Mouse (Mus musculus): ENCODE results near the gene Krt87.
A peak's percentile ranks its signal among the peaks of the same experiment; 100 is the strongest.

DNA sequence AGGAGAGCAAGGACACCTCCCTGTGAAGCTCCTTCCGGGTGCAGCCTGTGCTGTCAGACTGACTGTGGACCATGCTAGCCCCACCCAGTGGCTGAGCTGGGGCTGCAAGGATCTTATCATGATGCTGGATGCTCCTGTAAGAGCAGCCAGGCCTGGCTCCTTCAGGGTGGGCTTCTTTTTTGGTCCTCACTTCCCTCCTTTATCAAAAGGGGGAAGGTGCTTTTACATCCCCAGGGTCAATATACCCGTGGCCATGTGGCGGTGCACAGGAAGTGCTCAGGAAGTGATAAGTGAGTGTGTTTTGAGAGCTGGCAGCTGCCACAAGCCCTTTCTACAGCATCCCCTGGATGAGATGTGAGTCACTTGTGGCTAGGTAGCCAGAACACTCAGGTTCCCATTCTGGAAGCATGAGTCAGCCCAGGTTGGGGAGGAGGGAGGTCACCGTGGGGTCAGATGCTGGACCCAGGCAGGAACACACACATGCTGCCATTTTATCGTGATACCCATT is 50.5 kb downstream of the Krt87 start:
- TF ChIP-seq MYOD1 (IDR thresholded peaks at IDR 0.05; ENCODE audit: control insufficient read depth, insufficient read length, low read depth) (peak; percentile 78), MAX (IDR thresholded peaks at IDR 0.05) (peak; percentile 77), MYOG (IDR thresholded peaks at IDR 0.05; ENCODE audit: control insufficient read depth, extremely low read depth, insufficient read length) (no peak), CTCF (IDR thresholded peaks at IDR 0.05; ENCODE audit: control insufficient read depth, insufficient read depth, insufficient read length) (no peak), FOSL1 (IDR thresholded peaks at IDR 0.05; ENCODE audit: insufficient read depth, low read length, poor library complexity, severe bottlenecking) (peak; percentile 84), CEBPB (IDR thresholded peaks at IDR 0.05; ENCODE audit: low read depth) (no peak)

Data from C2C12 (cell line).